Mouse (Mus musculus): ENCODE results near the gene Ubr7. TPM values are rescaled to one million over a fixed set of nuclear protein-coding genes. Genes with fewer than 3 reads are reported as not detected.

Gene Ubr7
- polyA plus RNA-seq, 1 experiment: 28.7 TPM

GRCm38 (mm10) chr12:102772676-102773075, 14.9 kb downstream of the Ubr7 start:
- 95% methylated on average over 5 of the region's 5 CpGs for WGBS
- TF ChIP-seq CTCF (IDR thresholded peaks at IDR 0.05; ENCODE audit: borderline replicate concordance, control insufficient read depth, extremely low read depth, insufficient read depth, low read length, poor library complexity) (no peak), POLR2A (IDR thresholded peaks at IDR 0.05; ENCODE audit: control insufficient read depth, extremely low read depth, insufficient read depth, low read length, poor library complexity) (no peak)
- H3K27me3 ChIP-seq (ENCODE audit: control insufficient read depth, insufficient read depth, low read length): no peaks in the 10 kb centered on the region
- DNase-seq: no peak
- 0 out of 2 replicates have a peak, but pooled peaks cover 3% of the 10 kb centered on the region for H3K4me1 ChIP-seq (replicated peaks; ENCODE audit: control insufficient read depth, insufficient read depth, low read length)
- no peak overlapping the region for H3K4me3 ChIP-seq (ENCODE audit: control insufficient read depth, insufficient read depth, low read length)
- peaks cover 54% of the 10 kb centered on the region for H3K36me3 ChIP-seq (ENCODE audit: control insufficient read depth, insufficient read depth, low read length)
- no peak overlapping the region for H3K27ac ChIP-seq (ENCODE audit: control insufficient read depth, insufficient read depth, low read length)

GRCm38 (mm10) chr12:102776035-102776434, 18.3 kb downstream of the Ubr7 start:
- Histone ChIP-seq H3K4me1 (replicated peaks; ENCODE audit: control insufficient read depth, insufficient read depth, low read length) (peaks cover 10% of the 10 kb centered on the region), H3K27me3 (ENCODE audit: control insufficient read depth, insufficient read depth, low read length) (no peaks in the 10 kb centered on the region), H3K27ac (ENCODE audit: control insufficient read depth, insufficient read depth, low read length) (no peak overlapping the region), H3K36me3 (ENCODE audit: control insufficient read depth, insufficient read depth, low read length) (peaks cover 33% of the 10 kb centered on the region), H3K4me3 (ENCODE audit: control insufficient read depth, insufficient read depth, low read length) (no peak overlapping the region)
- WGBS: 94% methylated on average over 14 of the region's 14 CpGs
- TF ChIP-seq CTCF (IDR thresholded peaks at IDR 0.05; ENCODE audit: borderline replicate concordance, control insufficient read depth, extremely low read depth, insufficient read depth, low read length, poor library complexity): no peak
- TF ChIP-seq POLR2A (IDR thresholded peaks at IDR 0.05; ENCODE audit: control insufficient read depth, extremely low read depth, insufficient read depth, low read length, poor library complexity): no peak
- no peak for DNase-seq

- DNase-seq: no peak
Measured at GRCm38 (mm10) chr12:102778151-102778550, 20.4 kb downstream of the Ubr7 start.

GRCm38 (mm10) chr12:102779452-102779851, 21.7 kb downstream of the Ubr7 start:
- DNase-seq: no peak
- H3K4me3 ChIP-seq (ENCODE audit: control insufficient read depth, insufficient read depth, low read length): no peak overlapping the region
- H3K36me3 ChIP-seq (ENCODE audit: control insufficient read depth, insufficient read depth, low read length): peaks cover 20% of the 10 kb centered on the region
- WGBS: 95% methylated on average over 3 of the region's 3 CpGs
- TF ChIP-seq POLR2A (IDR thresholded peaks at IDR 0.05; ENCODE audit: control insufficient read depth, extremely low read depth, insufficient read depth, low read length, poor library complexity) (no peak), CTCF (IDR thresholded peaks at IDR 0.05; ENCODE audit: borderline replicate concordance, control insufficient read depth, extremely low read depth, insufficient read depth, low read length, poor library complexity) (no peak)
- no peak overlapping the region for H3K27ac ChIP-seq (ENCODE audit: control insufficient read depth, insufficient read depth, low read length)
- no peaks in the 10 kb centered on the region for H3K27me3 ChIP-seq (ENCODE audit: control insufficient read depth, insufficient read depth, low read length)
- H3K4me1 ChIP-seq (replicated peaks; ENCODE audit: control insufficient read depth, insufficient read depth, low read length): peaks cover 22% of the 10 kb centered on the region

More at GRCm38 (mm10) chr12:102778151-102778550, 20.4 kb downstream of the Ubr7 start:
- Histone ChIP-seq H3K4me1 (replicated peaks; ENCODE audit: control insufficient read depth, insufficient read depth, low read length) (peaks cover 17% of the 10 kb centered on the region), H3K36me3 (ENCODE audit: control insufficient read depth, insufficient read depth, low read length) (peaks cover 25% of the 10 kb centered on the region), H3K4me3 (ENCODE audit: control insufficient read depth, insufficient read depth, low read length) (no peak overlapping the region), H3K27ac (ENCODE audit: control insufficient read depth, insufficient read depth, low read length) (no peak overlapping the region), H3K27me3 (ENCODE audit: control insufficient read depth, insufficient read depth, low read length) (no peaks in the 10 kb centered on the region)
- no peak for TF ChIP-seq CTCF (IDR thresholded peaks at IDR 0.05; ENCODE audit: borderline replicate concordance, control insufficient read depth, extremely low read depth, insufficient read depth, low read length, poor library complexity)
- TF ChIP-seq POLR2A (IDR thresholded peaks at IDR 0.05; ENCODE audit: control insufficient read depth, extremely low read depth, insufficient read depth, low read length, poor library complexity): no peak
- 98% methylated on average over 5 of the region's 5 CpGs for WGBS

GRCm38 (mm10) chr12:102782841-102783240, 25.1 kb downstream of the Ubr7 start:
- 28% methylated on average over 5 of the region's 5 CpGs for WGBS
- Histone ChIP-seq H3K4me3 (ENCODE audit: control insufficient read depth, insufficient read depth, low read length) (no peak overlapping the region), H3K36me3 (ENCODE audit: control insufficient read depth, insufficient read depth, low read length) (peaks cover 10% of the 10 kb centered on the region; the same call in 1 of the 2 replicates), H3K4me1 (replicated peaks; ENCODE audit: control insufficient read depth, insufficient read depth, low read length) (peaks cover 29% of the 10 kb centered on the region), H3K27me3 (ENCODE audit: control insufficient read depth, insufficient read depth, low read length) (no peaks in the 10 kb centered on the region), H3K27ac (ENCODE audit: control insufficient read depth, insufficient read depth, low read length) (peak overlapping the region; percentile 96)
- peak; percentile 52 for DNase-seq
- TF ChIP-seq POLR2A (IDR thresholded peaks at IDR 0.05; ENCODE audit: control insufficient read depth, extremely low read depth, insufficient read depth, low read length, poor library complexity) (no peak), CTCF (IDR thresholded peaks at IDR 0.05; ENCODE audit: borderline replicate concordance, control insufficient read depth, extremely low read depth, insufficient read depth, low read length, poor library complexity) (no peak)

GRCm38 (mm10) chr12:102784899-102785592, 27.3 kb downstream of the Ubr7 start:
- 89% methylated on average over 19 of the region's 19 CpGs for WGBS

More at GRCm38 (mm10) chr12:102784899-102785592, 27.3 kb downstream of the Ubr7 start:
- H3K4me1 ChIP-seq (replicated peaks; ENCODE audit: control insufficient read depth, insufficient read depth, low read length): peaks cover 30% of the 10 kb centered on the region
- H3K36me3 ChIP-seq (ENCODE audit: control insufficient read depth, insufficient read depth, low read length): peaks cover 10% of the 10 kb centered on the region; the same call in 1 of the 2 replicates
- no peak for TF ChIP-seq CTCF (IDR thresholded peaks at IDR 0.05; ENCODE audit: borderline replicate concordance, control insufficient read depth, extremely low read depth, insufficient read depth, low read length, poor library complexity)
- no peak overlapping the region for H3K4me3 ChIP-seq (ENCODE audit: control insufficient read depth, insufficient read depth, low read length)
- no peak for DNase-seq
- peak overlapping the region; percentile 54; the same call in 1 of the 2 replicates for H3K27ac ChIP-seq (ENCODE audit: control insufficient read depth, insufficient read depth, low read length)
- H3K27me3 ChIP-seq (ENCODE audit: control insufficient read depth, insufficient read depth, low read length): no peaks in the 10 kb centered on the region
